Mouse (Mus musculus): Measurements from ENCODE around the gene Efna5.

Efna5 gene

DNA sequence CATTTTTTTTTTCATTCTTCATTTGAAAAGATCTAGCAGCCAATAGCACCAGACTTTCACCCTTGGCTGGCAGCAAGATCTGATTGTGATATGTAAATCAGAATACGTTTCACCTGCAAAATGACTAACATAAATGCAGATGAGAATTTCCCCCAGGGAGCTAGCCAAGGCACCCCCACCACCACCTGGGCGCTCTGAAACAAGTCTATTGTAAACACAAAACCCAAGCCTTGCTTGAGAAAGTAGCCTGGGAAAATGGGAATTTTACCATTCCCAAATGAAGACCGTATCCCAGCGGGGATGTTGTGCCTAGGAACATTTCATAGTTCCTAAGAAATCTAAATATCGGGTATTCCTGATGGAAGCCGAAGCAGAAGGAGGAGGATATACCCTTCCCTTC, 92.3 kb downstream of the Efna5 start:
- no peak for DNase-seq (ENCODE audit: low read depth)

GRCm38 (mm10) chr17:62787855-62788254, 93.3 kb downstream of the Efna5 start:
- DNase-seq (ENCODE audit: low read depth), result no peak

- DNase-seq (ENCODE audit: low read depth), result no peak
Observed at GRCm38 (mm10) chr17:62786602-62786907, 94.6 kb downstream of the Efna5 start.

GRCm38 (mm10) chr17:62785781-62786601, 95.1 kb downstream of the Efna5 start:
- peak; percentile 29 for DNase-seq (ENCODE audit: low read depth)

DNA sequence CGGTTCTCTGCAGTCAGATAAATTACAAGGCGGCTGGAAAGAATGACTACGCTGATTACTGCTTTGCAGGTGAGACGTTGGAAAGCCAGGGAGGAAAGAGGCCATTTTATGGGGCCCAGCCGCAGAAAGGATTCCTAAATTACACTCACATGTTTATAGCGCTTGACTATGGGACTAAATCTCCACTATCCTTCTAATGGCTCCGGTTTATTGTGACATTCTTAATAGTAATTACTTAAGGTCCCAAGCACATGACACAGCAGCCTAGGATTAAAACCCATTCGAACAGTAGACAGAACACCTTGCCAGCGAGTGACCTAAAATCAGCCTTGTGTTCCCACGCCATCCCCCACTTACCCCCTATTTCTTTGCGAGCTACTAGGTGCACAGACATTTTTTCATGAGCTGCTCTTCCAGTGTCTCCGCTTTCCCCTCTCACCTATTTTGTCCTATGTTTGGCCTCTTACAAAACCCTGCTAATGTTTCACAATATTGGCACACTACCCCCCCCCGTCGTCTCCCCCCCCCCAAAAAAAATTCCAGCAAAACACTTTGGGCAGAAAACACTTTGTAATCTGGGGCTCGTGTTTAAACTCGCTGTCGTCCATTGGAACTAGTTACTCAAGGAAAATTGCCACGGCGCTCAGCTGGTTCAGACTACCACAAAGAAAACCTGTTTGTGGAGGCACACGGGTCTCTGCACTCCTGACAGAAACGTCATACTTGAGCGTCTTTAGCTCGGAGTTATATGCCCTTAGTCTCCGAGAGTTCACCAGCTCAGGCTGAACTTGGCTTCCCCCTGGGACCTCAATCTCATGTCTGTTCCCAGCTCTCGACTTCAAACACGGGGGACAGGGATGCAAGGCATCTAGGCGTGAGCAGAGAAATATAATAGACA, 96.6 kb downstream of the Efna5 start:
- DNase-seq (ENCODE audit: low read depth), result no peak

- DNase-seq (ENCODE audit: low read depth), result peak; percentile 80
Observed at GRCm38 (mm10) chr17:62783524-62784273, 97.4 kb downstream of the Efna5 start.

DNA sequence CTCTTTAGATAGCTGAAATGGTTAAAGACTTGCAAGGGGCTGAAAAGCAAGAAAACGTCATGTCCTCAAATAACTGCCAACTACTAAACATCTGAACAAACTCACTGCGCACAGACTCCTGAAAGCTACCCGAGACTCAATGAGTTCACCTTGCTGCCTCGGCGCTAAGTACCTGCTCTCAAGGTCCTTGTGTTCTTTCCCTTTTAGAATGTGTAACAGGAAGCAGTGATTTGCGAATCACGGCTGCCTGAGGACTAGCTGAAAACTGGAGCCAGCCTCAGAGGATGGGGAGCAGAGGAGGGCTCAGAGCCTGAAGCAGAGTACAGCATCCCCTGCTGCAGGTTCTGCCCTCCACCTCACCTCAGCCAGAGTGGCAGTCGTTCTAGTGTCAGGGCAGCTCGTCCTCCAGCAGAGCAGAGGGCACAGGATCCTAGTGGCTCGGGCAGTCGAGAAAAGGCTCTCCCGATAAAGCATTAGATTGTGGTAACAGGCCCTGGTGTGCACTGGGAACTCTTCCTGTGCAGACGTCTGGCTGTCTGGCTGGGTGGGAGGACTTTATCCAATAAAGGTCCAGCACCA, 98.2 kb downstream of the Efna5 start:
- no peak for DNase-seq (ENCODE audit: low read depth)

DNA sequence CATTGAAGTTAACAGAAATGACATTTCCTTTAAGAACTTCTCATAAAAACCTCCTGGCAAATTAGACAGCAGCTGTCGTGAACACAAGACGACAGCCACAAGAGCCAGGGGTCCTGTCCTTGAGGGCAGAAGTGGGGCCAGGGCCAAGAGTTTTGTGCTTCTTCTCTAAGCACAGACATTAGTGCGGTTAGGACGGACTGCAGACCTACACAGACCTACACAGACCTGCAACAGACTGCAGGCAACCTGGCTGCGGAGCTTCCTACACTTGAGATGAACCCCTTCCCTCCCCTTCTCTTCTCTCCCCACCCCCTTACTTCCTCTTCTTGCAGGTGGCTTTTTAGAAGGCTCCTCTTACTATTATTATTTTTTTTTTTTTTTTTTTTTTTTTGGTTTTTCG, 100.0 kb downstream of the Efna5 start:
- no peak for DNase-seq (ENCODE audit: low read depth)

DNA sequence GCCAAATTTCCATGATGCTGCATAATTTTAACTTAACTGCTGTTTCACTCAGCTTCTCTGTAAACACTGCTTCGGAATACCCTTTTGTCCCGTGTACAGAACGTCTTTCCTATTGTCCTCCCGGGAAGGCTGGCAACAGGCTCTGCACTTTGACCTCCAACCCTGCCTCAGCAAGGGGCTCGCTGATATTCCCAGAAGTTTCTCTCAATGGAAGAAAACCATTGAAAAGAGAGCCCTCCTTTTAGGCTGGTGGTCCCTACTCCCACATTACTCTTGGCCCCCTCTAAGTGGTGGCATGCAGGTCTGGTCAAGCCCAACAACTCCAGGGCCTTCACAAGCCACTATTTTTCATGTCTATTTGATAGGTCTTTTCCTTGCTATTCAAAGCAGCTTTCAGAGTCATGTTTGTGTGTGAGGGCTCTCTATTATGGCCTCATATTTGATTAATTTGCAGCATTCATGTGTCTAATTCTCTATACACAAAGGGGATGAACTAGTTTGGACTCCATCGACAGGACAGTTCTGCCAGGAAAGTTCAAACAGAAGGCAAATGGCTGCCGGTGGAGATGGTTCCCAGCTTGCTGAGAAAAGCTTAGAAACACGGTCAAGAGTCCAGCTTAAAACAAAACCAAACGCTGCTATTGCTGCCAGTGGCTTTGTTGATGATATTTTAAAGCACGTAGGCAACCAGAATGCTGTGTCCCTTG, 103.1 kb downstream of the Efna5 start:
- DNase-seq (ENCODE audit: low read depth), result no peak

GRCm38 (mm10) chr17:62776710-62777109, 104.4 kb downstream of the Efna5 start:
- DNase-seq (ENCODE audit: low read depth), result peak; percentile 81

- peak; percentile 80 for DNase-seq (ENCODE audit: low read depth)
Observed at GRCm38 (mm10) chr17:62775976-62776375, 105.1 kb downstream of the Efna5 start.

- DNase-seq (ENCODE audit: low read depth), result no peak
Observed at GRCm38 (mm10) chr17:62775401-62775800, 105.7 kb downstream of the Efna5 start.

DNA sequence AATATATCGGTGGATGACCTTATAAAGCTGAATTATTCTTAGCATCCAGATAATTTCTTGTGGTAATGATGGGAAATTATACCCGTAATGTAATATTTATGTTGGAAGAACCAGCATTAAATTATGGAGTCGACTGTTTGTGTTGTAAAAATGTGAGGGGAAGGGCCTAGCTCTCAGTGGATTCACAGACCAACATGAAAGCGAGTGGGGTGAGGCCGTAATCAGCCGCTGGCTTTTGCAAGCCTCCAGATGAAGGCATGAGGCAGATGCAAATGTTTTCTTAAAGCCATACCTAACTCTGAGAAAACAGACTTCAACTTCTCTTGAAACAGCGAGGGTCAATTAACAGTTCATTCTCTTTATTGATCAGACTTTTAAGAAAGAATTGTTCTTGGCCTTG, 106.4 kb downstream of the Efna5 start:
- no peak for DNase-seq (ENCODE audit: low read depth)

DNA sequence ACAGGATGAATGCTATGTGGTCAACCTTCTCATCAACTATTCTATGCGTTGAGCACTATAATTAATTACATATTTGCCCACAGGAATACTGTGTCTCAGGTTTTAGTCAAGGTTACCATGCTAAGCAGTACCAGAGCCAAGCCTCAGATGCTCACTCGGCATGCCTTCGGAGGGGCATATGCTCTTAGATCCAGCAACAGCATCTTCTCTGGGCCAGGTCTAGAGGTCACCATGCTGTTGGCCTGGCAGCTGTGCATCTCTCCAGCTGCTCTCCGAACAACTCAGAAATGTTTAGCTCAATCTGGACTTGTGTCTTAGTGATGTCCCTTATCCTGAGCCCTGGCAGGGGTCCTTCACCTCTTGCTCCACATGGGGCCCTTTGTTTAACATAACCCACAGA, 114.4 kb downstream of the Efna5 start:
- no peak for DNase-seq (ENCODE audit: low read depth)

- DNase-seq (ENCODE audit: low read depth), result peak; percentile 48
Observed at GRCm38 (mm10) chr17:62765165-62765564, 116.0 kb downstream of the Efna5 start.

DNA sequence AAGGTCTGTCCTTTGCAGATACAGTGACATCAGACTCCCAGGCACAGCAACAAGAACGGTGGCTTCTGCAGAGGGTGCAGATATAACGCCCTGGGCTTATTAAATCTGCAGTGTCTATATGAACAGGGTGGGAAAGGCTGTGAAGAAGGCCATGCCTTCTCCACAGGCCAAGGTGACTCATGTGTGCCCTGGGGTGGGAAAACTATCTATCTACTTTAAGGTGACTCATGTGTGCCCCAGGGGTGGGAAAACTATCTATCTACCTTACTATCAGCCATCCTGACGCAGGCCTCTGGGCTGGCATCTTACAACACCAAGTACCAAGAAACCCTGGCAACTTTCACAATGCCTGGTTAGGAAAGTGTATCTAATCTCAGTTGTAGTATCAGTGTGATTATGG, 124.2 kb downstream of the Efna5 start:
- DNase-seq (ENCODE audit: low read depth), result peak; percentile 21

GRCm38 (mm10) chr17:62755635-62756034, 125.5 kb downstream of the Efna5 start:
- peak; percentile 52 for DNase-seq (ENCODE audit: low read depth)

DNA sequence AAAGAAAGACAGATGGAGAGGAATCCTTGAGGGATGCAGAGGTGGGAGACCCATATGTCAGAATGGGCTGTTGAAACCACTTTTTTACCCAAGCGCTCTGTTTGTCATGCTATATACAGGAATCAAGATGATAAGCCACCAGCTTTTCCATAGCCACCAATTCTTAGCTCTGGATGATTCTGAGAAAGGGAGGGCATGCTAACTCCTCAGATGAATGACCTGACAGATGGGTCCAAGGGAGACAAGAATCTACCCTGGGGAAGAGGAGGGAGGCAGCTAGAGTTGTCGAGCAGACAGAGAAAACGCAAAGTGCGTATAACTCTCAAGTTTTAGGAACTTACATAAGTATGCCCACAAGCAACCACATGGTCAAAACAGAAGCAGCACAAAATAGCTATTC, 126.5 kb downstream of the Efna5 start:
- DNase-seq (ENCODE audit: low read depth), result no peak

DNA sequence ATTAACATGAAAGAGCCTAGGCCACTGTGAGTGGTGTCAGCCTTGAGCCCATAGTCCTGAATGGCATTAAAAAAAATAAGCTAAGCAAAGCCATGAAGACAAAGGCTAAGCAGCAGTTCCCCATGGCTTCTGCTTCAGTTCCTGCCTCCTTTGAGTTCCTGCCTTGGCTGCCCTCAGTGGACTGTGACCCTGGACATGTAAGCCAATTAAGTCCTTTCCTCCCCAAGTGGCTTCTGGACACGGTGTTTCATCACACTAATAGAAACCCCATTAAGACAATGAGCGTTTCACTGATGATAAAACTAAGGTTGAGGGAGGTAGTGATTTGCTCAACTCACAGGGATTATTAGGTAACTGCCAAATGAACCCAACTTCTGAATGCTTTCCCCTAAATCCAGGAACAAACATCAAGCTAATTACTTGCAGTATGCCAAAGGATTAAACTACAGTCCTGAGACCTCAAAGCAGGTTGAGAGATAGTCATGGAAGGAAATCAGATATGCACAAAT, 128.7 kb downstream of the Efna5 start:
- DNase-seq (ENCODE audit: low read depth), result no peak

GRCm38 (mm10) chr17:62750647-62751046, 130.5 kb downstream of the Efna5 start:
- no peak for DNase-seq (ENCODE audit: low read depth)
